Mouse (Mus musculus): Measurements from ENCODE around the gene Zfp773. TPM values are rescaled to one million over a fixed set of nuclear protein-coding genes. Genes with fewer than 3 reads are reported as not detected.
"Not testable (repeated sequence)": the region's sequence is repeated elsewhere in the genome, so short reads cannot be mapped to it uniquely, and the experiment has no call there.

Zfp773 gene
- polyA plus RNA-seq (2012; rRNA removed): 0.19 and 0.37 TPM in 2 replicates

GRCm38 (mm10) chr7:7136379-7136866 is at the start of gene Zfp773:
TSS of gene Zfp773 (minus strand) at chr7:7136755.
- WGBS: 5% methylated on average over 16 of the region's 16 CpGs
- TF ChIP-seq POLR2A (IDR thresholded peaks at IDR 0.05; ENCODE audit: borderline replicate concordance, extremely low read depth, low read depth, low read length) (no peak), CTCF (IDR thresholded peaks at IDR 0.05; ENCODE audit: insufficient read depth, low read length) (peak; percentile 46)
- DNase-seq: peak; percentile 48
- Histone ChIP-seq H3K4me1 (ENCODE audit: control insufficient read depth, insufficient read depth, low read length) (no peaks in the 10 kb centered on the region; the same call in 1 of the 2 replicates), H3K4me3 (replicated peaks; ENCODE audit: extremely low read depth, low read depth, low read length) (peak within 1 kb of the TSS; percentile 42)

- 100% methylated on average over 1 of the region's 1 CpGs for WGBS
- Histone ChIP-seq H3K4me1 (ENCODE audit: control insufficient read depth, insufficient read depth, low read length) (0 out of 2 replicates have a peak, but pooled peaks cover 3% of the 10 kb centered on the region), H3K4me3 (replicated peaks; ENCODE audit: extremely low read depth, low read depth, low read length) (no peak overlapping the region)
- TF ChIP-seq CTCF (IDR thresholded peaks at IDR 0.05; ENCODE audit: insufficient read depth, low read length) (no peak), POLR2A (IDR thresholded peaks at IDR 0.05; ENCODE audit: borderline replicate concordance, extremely low read depth, low read depth, low read length) (no peak)
- no peak for DNase-seq
Measured at GRCm38 (mm10) chr7:7185897-7186296, 49.3 kb upstream of the Zfp773 start.

- Histone ChIP-seq H3K4me3 (replicated peaks; ENCODE audit: extremely low read depth, low read depth, low read length) (peak within 1 kb of the TSS; percentile 76), H3K4me1 (ENCODE audit: control insufficient read depth, insufficient read depth, low read length) (no peaks in the 10 kb centered on the region; the same call in 1 of the 2 replicates)
- peak; percentile 62 for DNase-seq
- under 1% methylated on average over 26 of the region's 26 CpGs for WGBS
- TF ChIP-seq POLR2A (IDR thresholded peaks at IDR 0.05; ENCODE audit: borderline replicate concordance, extremely low read depth, low read depth, low read length) (no peak), CTCF (IDR thresholded peaks at IDR 0.05; ENCODE audit: insufficient read depth, low read length) (no peak)
Measured at GRCm38 (mm10) chr7:7171227-7172147, 34.9 kb upstream of the Zfp773 start, which contains the start of gene Zfp418. TSS of gene Zfp418 (plus strand) at chr7:7171330.

GRCm38 (mm10) chr7:7145991-7146608 is 9.5 kb upstream of the Zfp773 start:
- 89% methylated on average over 15 of the region's 15 CpGs for WGBS
- Histone ChIP-seq H3K4me3 (replicated peaks; ENCODE audit: extremely low read depth, low read depth, low read length) (no peak overlapping the region), H3K4me1 (ENCODE audit: control insufficient read depth, insufficient read depth, low read length) (no peaks in the 10 kb centered on the region)
- no peak for DNase-seq
- no peak for TF ChIP-seq CTCF (IDR thresholded peaks at IDR 0.05; ENCODE audit: insufficient read depth, low read length)
- no peak for TF ChIP-seq POLR2A (IDR thresholded peaks at IDR 0.05; ENCODE audit: borderline replicate concordance, extremely low read depth, low read depth, low read length)

GRCm38 (mm10) chr7:7144215-7144614 is 7.7 kb upstream of the Zfp773 start:
- H3K4me1 ChIP-seq (ENCODE audit: control insufficient read depth, insufficient read depth, low read length): no peaks in the 10 kb centered on the region
- TF ChIP-seq CTCF (IDR thresholded peaks at IDR 0.05; ENCODE audit: insufficient read depth, low read length) (no peak), POLR2A (IDR thresholded peaks at IDR 0.05; ENCODE audit: borderline replicate concordance, extremely low read depth, low read depth, low read length) (no peak)
- DNase-seq: no peak
- WGBS: 86% methylated on average over 1 of the region's 1 CpGs
- no peak overlapping the region for H3K4me3 ChIP-seq (replicated peaks; ENCODE audit: extremely low read depth, low read depth, low read length)

- TF ChIP-seq CTCF (IDR thresholded peaks at IDR 0.05; ENCODE audit: insufficient read depth, low read length): no peak
- no peak for TF ChIP-seq POLR2A (IDR thresholded peaks at IDR 0.05; ENCODE audit: borderline replicate concordance, extremely low read depth, low read depth, low read length)
Measured at GRCm38 (mm10) chr7:7132751-7133150, 3.8 kb downstream of the Zfp773 start.

GRCm38 (mm10) chr7:7130491-7131124 is 5.9 kb downstream of the Zfp773 start:
- not testable (repeated sequence) for H3K4me3 ChIP-seq (replicated peaks; ENCODE audit: extremely low read depth, low read depth, low read length); DNase-seq; H3K4me1 ChIP-seq (ENCODE audit: control insufficient read depth, insufficient read depth, low read length)
- WGBS: 91% methylated on average over 15 of the region's 15 CpGs

More at GRCm38 (mm10) chr7:7132751-7133150, 3.8 kb downstream of the Zfp773 start:
- Histone ChIP-seq H3K4me3 (replicated peaks; ENCODE audit: extremely low read depth, low read depth, low read length) (no peak overlapping the region), H3K4me1 (ENCODE audit: control insufficient read depth, insufficient read depth, low read length) (no peaks in the 10 kb centered on the region; the same call in 1 of the 2 replicates)
- no peak for DNase-seq
- 62% methylated on average over 8 of the region's 8 CpGs for WGBS

GRCm38 (mm10) chr7:7121602-7121980 is 15.0 kb downstream of the Zfp773 start:
- Histone ChIP-seq H3K4me3 (replicated peaks; ENCODE audit: extremely low read depth, low read depth, low read length) (no peak overlapping the region), H3K4me1 (ENCODE audit: control insufficient read depth, insufficient read depth, low read length) (no peaks in the 10 kb centered on the region)
- no peak for TF ChIP-seq CTCF (IDR thresholded peaks at IDR 0.05; ENCODE audit: insufficient read depth, low read length)
- no peak for TF ChIP-seq POLR2A (IDR thresholded peaks at IDR 0.05; ENCODE audit: borderline replicate concordance, extremely low read depth, low read depth, low read length)
- DNase-seq: no peak
- 51% methylated on average over 6 of the region's 6 CpGs for WGBS

GRCm38 (mm10) chr7:7120921-7121601 is 15.5 kb downstream of the Zfp773 start, which contains the start of gene Zfp954:
TSS of gene Zfp954 (minus strand) at chr7:7121488.
- TF ChIP-seq CTCF (IDR thresholded peaks at IDR 0.05; ENCODE audit: insufficient read depth, low read length) (no peak), POLR2A (IDR thresholded peaks at IDR 0.05; ENCODE audit: borderline replicate concordance, extremely low read depth, low read depth, low read length) (peak; percentile 72; the same call in 1 of the 2 replicates)
- WGBS: 1% methylated on average over 30 of the region's 30 CpGs
- Histone ChIP-seq H3K4me3 (replicated peaks; ENCODE audit: extremely low read depth, low read depth, low read length) (peak within 1 kb of the TSS; percentile 92), H3K4me1 (ENCODE audit: control insufficient read depth, insufficient read depth, low read length) (no peaks in the 10 kb centered on the region)
- peak; percentile 81 for DNase-seq
